Mouse (Mus musculus): Measurements from ENCODE around the gene Rtl5. TPM values are rescaled to one million over a fixed set of nuclear protein-coding genes. Genes with fewer than 3 reads are reported as not detected.

Rtl5 gene
- polyA plus RNA-seq, 1 experiment from 2014 or later: 1.4 TPM

- no peak overlapping the region for H3K4me3 ChIP-seq
- H3K36me3 ChIP-seq: peaks cover 44% of the 10 kb centered on the region
- H3K4me2 ChIP-seq: no peak overlapping the region
- no peaks in the 10 kb centered on the region for H3K4me1 ChIP-seq (replicated peaks)
- no peak overlapping the region for H3K9ac ChIP-seq
- 0 out of 2 replicates have a peak, but pooled peaks cover 9% of the 10 kb centered on the region for H3K27me3 ChIP-seq (replicated peaks)
- no peak overlapping the region for H3K27ac ChIP-seq (ENCODE audit: poor library complexity, severe bottlenecking)
- no peaks in the 10 kb centered on the region for H3K9me3 ChIP-seq (replicated peaks)
- WGBS: 67% methylated on average over 7 of the region's 7 CpGs
- no peak for ATAC-seq (ENCODE audit: insufficient number of reproducible peaks, low FRiP score)
These were observed 10.6 kb upstream of the Rtl5 start for GRCm38 (mm10) chrX:102081573-102082279.

DNA sequence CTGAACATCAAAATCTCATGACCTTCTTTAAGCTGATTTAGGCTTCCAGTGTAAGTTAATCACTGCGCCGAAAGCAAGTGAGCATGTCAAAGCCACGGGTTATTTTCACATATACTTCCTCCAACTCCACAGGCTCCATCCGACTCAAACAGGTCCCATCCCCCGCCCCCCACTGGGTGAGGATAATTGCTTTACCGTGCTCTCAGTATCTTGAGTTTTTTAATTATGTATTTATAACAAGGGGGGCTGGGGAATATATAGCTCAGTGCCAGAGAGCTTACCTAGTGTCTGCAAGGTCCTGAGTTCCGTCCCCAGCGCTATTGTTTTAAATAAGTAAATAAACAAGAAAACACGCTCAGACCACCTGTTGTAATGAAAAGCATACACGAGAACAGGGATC, 10.0 kb upstream of the Rtl5 start:
- WGBS: 71% methylated on average over 10 of the region's 10 CpGs
- Histone ChIP-seq H3K4me3 (no peak overlapping the region), H3K4me2 (no peak overlapping the region), H3K9me3 (replicated peaks) (no peaks in the 10 kb centered on the region), H3K27ac (ENCODE audit: poor library complexity, severe bottlenecking) (no peak overlapping the region), H3K4me1 (replicated peaks) (no peaks in the 10 kb centered on the region), H3K9ac (no peak overlapping the region), H3K36me3 (peaks cover 44% of the 10 kb centered on the region), H3K27me3 (replicated peaks) (0 out of 2 replicates have a peak, but pooled peaks cover 3% of the 10 kb centered on the region)
- no peak for ATAC-seq (ENCODE audit: insufficient number of reproducible peaks, low FRiP score)

DNA sequence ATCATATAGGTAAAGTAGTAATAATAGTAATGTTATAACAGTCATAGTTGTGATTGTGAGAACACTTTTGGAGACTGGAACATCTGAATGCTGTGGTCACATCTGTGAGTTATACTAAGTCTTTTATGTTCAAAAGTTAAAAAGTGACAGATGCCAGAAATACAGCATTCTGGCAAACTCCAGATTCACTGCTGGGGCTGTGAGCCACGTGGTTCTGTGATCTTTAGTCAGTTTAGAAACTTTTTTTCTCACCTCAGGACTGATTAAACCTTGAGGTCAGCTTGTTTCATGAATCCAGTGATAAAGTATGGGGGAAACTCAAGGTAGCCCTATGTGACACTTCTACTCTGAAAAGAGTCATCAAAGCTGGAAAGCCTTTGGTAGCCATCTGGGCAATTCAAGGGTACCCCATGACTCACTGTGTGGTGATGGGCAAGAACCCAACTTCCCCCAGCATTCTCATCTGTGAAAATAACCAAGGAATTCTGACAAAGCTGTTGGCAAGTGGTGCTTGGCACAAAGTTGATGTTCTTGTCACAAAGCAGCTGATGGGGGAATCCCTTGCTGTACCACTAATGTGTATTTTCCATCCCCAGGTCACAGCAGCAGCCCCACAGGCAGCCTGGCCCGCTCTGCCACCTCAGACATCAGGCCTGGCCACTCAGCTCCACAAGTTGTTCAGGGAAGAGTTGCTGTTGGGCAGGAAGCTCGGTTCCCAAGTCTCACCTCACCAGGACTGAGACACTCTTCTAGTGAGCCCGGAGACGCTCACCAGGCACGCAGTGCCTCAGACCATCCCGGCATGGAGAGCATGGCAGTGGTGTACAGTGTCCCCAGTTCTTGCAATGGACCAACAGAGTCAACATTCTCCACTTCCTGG, 6.0 kb upstream of the Rtl5 start:
- 77% methylated on average over 7 of the region's 7 CpGs for WGBS
- H3K9me3 ChIP-seq (replicated peaks): no peaks in the 10 kb centered on the region
- ATAC-seq (ENCODE audit: insufficient number of reproducible peaks, low FRiP score): no peak
- H3K4me1 ChIP-seq (replicated peaks): peaks cover under 1% of the 10 kb centered on the region; the same call in 1 of the 2 replicates
- no peak overlapping the region for H3K4me2 ChIP-seq
- no peak overlapping the region for H3K4me3 ChIP-seq
- H3K27ac ChIP-seq (ENCODE audit: poor library complexity, severe bottlenecking): no peak overlapping the region
- no peaks in the 10 kb centered on the region; the same call in 1 of the 2 replicates for H3K27me3 ChIP-seq (replicated peaks)
- H3K36me3 ChIP-seq: peaks cover 37% of the 10 kb centered on the region
- no peak overlapping the region for H3K9ac ChIP-seq

- no peak overlapping the region for H3K9ac ChIP-seq
- no peaks in the 10 kb centered on the region for H3K9me3 ChIP-seq (replicated peaks)
- peaks cover 9% of the 10 kb centered on the region for H3K4me1 ChIP-seq (replicated peaks)
- H3K36me3 ChIP-seq: peaks cover 35% of the 10 kb centered on the region
- no peak for ATAC-seq (ENCODE audit: insufficient number of reproducible peaks, low FRiP score)
- peaks cover 7% of the 10 kb centered on the region for H3K27me3 ChIP-seq (replicated peaks)
- H3K4me3 ChIP-seq: no peak overlapping the region
- H3K4me2 ChIP-seq: no peak overlapping the region
- 81% methylated on average over 4 of the region's 4 CpGs for WGBS
- H3K27ac ChIP-seq (ENCODE audit: poor library complexity, severe bottlenecking): no peak overlapping the region
These were observed 4.1 kb upstream of the Rtl5 start for GRCm38 (mm10) chrX:102075158-102075557.

DNA sequence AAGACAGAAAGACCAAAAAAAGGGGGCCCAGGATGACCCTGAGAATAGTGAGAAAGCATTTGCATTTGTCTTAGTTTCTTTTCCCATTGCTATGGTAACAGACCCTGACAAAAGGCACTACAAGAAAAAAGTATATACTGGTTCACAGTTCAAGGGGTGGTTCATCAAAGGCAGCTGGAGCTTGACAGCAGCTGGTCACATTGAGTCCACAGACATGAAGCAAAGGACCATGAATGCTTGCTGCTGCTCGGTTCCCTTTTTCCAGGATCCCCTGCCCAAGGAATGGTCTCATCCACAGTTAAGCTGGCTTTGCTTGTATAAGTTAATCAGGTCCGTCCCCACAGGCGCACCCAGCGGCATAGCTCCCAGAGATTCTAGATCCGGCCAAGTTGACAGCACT, 3.3 kb upstream of the Rtl5 start:
- Histone ChIP-seq H3K36me3 (peaks cover 30% of the 10 kb centered on the region), H3K27me3 (replicated peaks) (peaks cover 7% of the 10 kb centered on the region), H3K27ac (ENCODE audit: poor library complexity, severe bottlenecking) (no peak overlapping the region), H3K4me3 (no peak overlapping the region), H3K9me3 (replicated peaks) (no peaks in the 10 kb centered on the region), H3K4me1 (replicated peaks) (peaks cover 16% of the 10 kb centered on the region), H3K9ac (no peak overlapping the region), H3K4me2 (no peak overlapping the region)
- no peak for ATAC-seq (ENCODE audit: insufficient number of reproducible peaks, low FRiP score)
- 82% methylated on average over 5 of the region's 5 CpGs for WGBS

- H3K4me2 ChIP-seq: no peak overlapping the region
- H3K9me3 ChIP-seq (replicated peaks): no peaks in the 10 kb centered on the region
- peaks cover 23% of the 10 kb centered on the region for H3K36me3 ChIP-seq
- H3K4me3 ChIP-seq: no peak overlapping the region
- H3K27me3 ChIP-seq (replicated peaks): peaks cover 7% of the 10 kb centered on the region
- H3K27ac ChIP-seq (ENCODE audit: poor library complexity, severe bottlenecking): no peak overlapping the region
- peaks cover 18% of the 10 kb centered on the region for H3K4me1 ChIP-seq (replicated peaks)
- 79% methylated on average over 14 of the region's 14 CpGs for WGBS
- no peak for ATAC-seq (ENCODE audit: insufficient number of reproducible peaks, low FRiP score)
- H3K9ac ChIP-seq: no peak overlapping the region
These were observed 2.7 kb upstream of the Rtl5 start for GRCm38 (mm10) chrX:102073605-102074325.

DNA sequence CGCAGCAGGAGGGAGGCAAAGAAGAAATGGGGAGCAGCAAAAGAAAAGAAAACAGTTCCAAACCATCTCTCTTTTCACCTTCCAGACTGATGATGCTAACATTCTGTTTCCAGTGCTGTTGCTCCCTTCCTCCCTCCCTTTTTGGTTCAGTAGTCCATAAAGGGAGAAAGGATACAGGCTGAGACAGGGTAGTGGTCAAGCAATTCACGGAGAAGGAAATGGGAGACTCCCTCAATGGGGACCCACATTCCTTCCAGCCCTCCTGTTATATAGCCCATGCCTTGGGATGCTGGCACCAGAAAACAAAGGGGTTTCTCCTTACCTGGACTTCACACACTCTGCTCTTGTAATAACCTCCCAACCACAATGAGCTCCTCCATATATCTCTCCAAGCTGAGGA, 413 bp upstream of the Rtl5 start:
- H3K27me3 ChIP-seq (replicated peaks): peaks cover 11% of the 10 kb centered on the region
- 0 out of 2 replicates have a peak, but pooled peaks cover 8% of the 10 kb centered on the region for H3K36me3 ChIP-seq
- H3K9ac ChIP-seq: no peak overlapping the region
- peak overlapping the region; percentile 88 for H3K27ac ChIP-seq (ENCODE audit: poor library complexity, severe bottlenecking)
- WGBS: 23% methylated on average over 2 of the region's 2 CpGs
- no peaks in the 10 kb centered on the region for H3K9me3 ChIP-seq (replicated peaks)
- no peak for ATAC-seq (ENCODE audit: insufficient number of reproducible peaks, low FRiP score)
- H3K4me1 ChIP-seq (replicated peaks): peaks cover 18% of the 10 kb centered on the region
- H3K4me3 ChIP-seq: peak overlapping the region; percentile 58
- peak overlapping the region; percentile 81 for H3K4me2 ChIP-seq

DNA sequence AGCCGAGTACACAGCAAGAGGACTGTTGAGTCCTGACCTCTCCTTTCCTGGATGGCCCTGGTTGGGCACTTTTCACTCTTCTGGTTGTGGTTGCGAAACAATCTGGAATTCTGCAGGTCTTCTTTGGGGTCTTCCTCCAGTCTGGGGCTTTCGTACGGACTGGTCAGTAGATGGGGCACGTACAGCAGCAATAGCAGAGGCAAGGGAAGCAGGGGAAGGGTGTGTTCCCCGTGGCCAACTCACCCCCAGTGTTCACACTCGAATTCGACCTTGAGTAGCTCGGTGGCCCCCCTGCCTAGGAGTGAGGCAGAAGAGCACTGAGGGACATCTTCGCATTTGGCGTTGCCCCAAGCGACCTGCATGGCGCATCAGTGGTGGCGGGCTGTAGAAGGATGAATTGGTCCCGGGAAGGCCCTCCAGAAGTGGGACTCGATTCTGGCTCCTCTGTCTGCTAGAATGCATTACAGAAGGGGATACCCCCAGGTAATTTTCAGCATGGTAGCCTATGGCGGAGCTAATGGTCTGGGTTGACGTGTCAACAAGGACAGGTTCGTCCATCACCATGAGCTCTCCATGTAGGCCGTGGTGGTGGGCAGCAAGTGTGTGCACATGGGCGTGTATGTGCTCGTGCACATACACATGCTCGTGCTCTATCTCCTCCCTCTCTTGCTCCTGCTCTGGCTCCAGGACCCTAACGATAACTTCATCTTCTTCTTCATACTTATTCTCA, 2.1 kb downstream of the Rtl5 start:
- Histone ChIP-seq H3K4me1 (replicated peaks) (peaks cover 32% of the 10 kb centered on the region), H3K4me2 (no peak overlapping the region), H3K9ac (no peak overlapping the region), H3K36me3 (0 out of 2 replicates have a peak, but pooled peaks cover 5% of the 10 kb centered on the region), H3K27me3 (replicated peaks) (peaks cover 17% of the 10 kb centered on the region; the same call in 1 of the 2 replicates), H3K27ac (ENCODE audit: poor library complexity, severe bottlenecking) (no peak overlapping the region), H3K4me3 (no peak overlapping the region), H3K9me3 (replicated peaks) (no peaks in the 10 kb centered on the region)
- no peak for ATAC-seq (ENCODE audit: insufficient number of reproducible peaks, low FRiP score)
- 84% methylated on average over 24 of the region's 24 CpGs for WGBS

- no peak overlapping the region for H3K4me3 ChIP-seq
- WGBS: 72% methylated on average over 6 of the region's 6 CpGs
- no peak overlapping the region for H3K4me2 ChIP-seq
- H3K27ac ChIP-seq (ENCODE audit: poor library complexity, severe bottlenecking): no peak overlapping the region
- ATAC-seq (ENCODE audit: insufficient number of reproducible peaks, low FRiP score): no peak
- H3K9me3 ChIP-seq (replicated peaks): no peaks in the 10 kb centered on the region
- no peak overlapping the region for H3K9ac ChIP-seq
- H3K4me1 ChIP-seq (replicated peaks): peaks cover 45% of the 10 kb centered on the region
- H3K36me3 ChIP-seq: no peaks in the 10 kb centered on the region
- H3K27me3 ChIP-seq (replicated peaks): peaks cover 17% of the 10 kb centered on the region; the same call in 1 of the 2 replicates
These were observed 4.0 kb downstream of the Rtl5 start for GRCm38 (mm10) chrX:102067118-102067517.

DNA sequence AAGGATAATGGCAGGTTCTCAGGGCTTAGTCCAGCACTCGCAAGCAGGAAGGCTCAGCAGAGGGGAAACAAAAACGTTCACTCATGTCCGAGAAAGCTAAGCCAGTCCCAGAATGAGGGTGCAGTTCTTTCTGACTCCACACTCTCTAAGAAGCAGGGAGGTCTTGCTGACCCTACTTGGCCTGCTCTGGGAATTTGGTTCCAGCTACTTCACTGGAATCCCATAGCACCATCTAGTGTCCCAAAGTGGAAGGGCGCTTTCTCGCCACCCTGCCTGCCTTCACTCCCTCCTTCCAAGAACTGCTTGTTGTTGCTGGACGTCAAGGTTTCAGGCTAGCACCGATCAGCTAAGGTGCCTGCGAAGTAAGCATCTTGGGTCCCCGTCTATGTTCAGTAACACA, 5.0 kb downstream of the Rtl5 start:
- ATAC-seq (ENCODE audit: insufficient number of reproducible peaks, low FRiP score): no peak
- peaks cover 13% of the 10 kb centered on the region; the same call in 1 of the 2 replicates for H3K27me3 ChIP-seq (replicated peaks)

More for the DNA sequence above, 5.0 kb downstream of the Rtl5 start:
- H3K9ac ChIP-seq: no peak overlapping the region
- H3K4me2 ChIP-seq: no peak overlapping the region
- WGBS: 21% methylated on average over 9 of the region's 9 CpGs
- H3K9me3 ChIP-seq (replicated peaks): no peaks in the 10 kb centered on the region
- H3K4me1 ChIP-seq (replicated peaks): peaks cover 40% of the 10 kb centered on the region
- no peak overlapping the region for H3K4me3 ChIP-seq
- H3K27ac ChIP-seq (ENCODE audit: poor library complexity, severe bottlenecking): no peak overlapping the region
- no peaks in the 10 kb centered on the region for H3K36me3 ChIP-seq
